Mouse (Mus musculus) left cerebral cortex, postnatal 10 days (tissue): ENCODE results near the gene Tesk1. TPM values are rescaled to one million over a fixed set of nuclear protein-coding genes. Genes with fewer than 3 reads are reported as not detected.

Experiments used
- DNase-seq, 2 experiments: peaks; one replicate each; pipeline ENCODE4 v3.0.0; 2021 to 2022; ENCODE audit warnings: low spot score in 2 of 2, mixed read lengths in 1 of 2; ENCODE audit errors: extremely low spot score in 1 of 2
- intact Hi-C: fragments of 180-260 bp; cut with DNase I; formaldehyde crosslinking; loops from one replicate; pipeline ENCODE4 v1.15.1; 2025
- total RNA-seq, 2 experiments: library from RNA; stranded (reverse); gene quantifications; 2 replicates each; pipeline ENCODE4 v1.2.3; 2021

Tesk1 gene
- total RNA-seq, 2 experiments from 2014 or later = 71.7 to 74.2 TPM

DNA sequence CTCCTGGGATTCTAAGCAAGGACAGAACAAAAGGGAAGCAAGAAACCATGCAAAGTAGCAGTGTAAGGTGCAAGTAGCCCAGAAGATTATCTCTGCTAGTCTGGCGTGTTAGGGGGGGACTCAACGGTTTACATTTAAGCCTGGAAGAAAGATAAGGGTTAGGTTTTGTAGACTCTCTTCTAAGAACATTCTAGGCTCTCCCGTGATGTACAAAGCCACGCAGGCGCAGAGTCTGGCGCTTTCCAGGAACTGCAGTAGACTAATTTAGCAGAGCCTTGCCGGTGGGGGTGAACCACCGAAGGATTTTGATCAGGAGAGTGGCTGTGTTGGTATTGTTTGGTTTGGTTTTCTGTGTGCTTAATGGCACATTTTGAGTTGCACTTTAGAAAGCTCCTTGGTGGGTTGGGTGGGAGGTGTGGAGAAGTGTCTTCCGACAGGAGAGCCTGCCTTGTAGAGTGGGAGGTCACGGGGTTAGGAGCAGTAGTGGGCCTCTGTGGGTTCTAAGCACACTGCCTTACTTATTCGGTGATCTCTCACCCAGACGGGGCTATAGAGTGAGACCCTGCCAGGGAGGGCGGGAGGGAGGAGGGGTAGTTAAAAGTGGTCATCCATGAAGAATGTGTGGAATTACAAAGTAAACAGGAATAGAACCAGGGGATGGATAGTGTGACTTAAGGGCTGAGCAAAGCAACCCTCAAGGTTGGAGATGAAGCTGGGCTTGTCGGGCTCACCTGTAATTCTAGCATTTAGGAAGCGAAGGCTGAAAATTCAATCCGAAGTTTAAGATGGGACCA, 24.3 kb upstream of the Tesk1 start:
- no peak for DNase-seq
- intact Hi-C loops = no loop called here

DNA sequence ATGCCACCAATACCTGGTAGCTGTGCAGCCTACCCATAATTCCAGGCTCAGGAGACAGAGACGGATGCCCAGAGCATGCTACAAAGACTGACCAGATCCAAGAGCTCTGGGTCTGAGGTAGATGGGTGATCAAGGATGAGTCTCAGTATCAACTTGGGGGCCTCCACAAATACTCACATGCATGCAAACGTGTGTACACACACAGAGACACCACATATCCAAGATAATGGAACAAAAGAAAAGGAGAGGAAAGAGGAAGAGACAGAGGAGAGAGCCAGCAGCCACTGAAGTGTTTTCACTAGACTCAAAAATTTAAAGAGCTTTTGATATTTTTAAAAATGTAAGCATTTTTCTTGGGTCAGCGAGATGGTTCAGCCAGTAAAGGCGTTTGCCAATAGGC, 23.3 kb upstream of the Tesk1 start:
- intact Hi-C loops = no loop called here
- no peak for DNase-seq

DNA sequence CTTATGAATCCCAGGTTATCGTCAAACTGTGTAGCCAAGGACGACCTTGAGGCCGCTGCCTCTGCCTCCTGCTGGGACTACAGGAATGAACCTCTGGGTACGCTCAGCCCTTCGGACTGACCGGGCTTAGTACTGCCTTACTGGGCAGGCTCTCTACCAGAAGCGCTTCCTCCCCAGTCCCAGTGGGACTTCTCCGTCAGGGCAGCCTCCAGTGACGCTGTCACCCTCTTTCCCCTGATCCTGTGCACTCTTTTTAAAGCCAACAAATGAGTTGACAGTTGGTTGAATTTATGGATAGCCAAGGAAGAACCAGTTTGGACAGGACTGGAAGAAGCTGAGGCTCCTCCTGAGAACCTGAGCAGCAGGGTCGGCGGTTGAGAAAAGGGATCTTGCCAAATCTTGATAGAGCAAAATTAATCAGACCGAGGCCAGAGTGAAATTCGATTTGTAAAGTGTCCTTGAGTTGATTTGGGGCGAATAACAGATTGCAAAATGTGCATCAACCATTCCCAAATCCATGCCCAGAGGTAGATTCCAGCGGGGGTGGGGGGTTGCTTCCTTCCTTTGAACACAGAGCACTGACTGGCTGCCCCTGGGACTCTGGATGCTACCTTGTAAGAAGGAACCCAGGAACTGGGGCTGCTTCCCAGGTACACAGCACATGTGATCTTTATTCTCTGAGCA, 22.6 kb upstream of the Tesk1 start:
- intact Hi-C loops = no loop called here
- no peak for DNase-seq

DNA sequence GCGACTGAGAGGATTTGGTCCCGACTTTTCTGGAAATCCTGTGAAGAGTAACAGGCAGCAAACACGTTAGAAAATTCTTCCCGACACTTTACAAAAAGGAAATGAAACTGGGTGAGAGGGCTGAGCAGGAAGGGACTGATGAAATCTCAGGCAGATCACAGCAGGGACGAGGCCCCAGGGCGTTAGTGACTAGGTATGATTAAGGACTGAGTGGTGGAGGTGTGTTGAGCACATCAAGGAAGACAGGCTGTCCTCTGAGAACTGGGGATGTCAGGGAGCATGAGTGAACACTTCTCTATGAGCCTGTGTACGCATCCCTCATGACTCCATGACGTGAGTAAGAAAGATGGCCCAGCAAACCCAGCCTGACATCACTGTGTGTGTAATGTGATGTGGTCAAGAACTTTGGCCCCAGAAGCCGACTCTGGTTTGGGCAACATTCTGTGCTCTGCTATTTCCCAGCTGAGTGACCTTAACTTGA, 21.9 kb upstream of the Tesk1 start:
- intact Hi-C loops = loop anchor here (1.0 to 5.0 kb wide), 4 partner anchors 38 to 373 kb away; partner anchors contain the start of genes Atp8b5, Fam214b and Rusc2
- no peak for DNase-seq

DNA sequence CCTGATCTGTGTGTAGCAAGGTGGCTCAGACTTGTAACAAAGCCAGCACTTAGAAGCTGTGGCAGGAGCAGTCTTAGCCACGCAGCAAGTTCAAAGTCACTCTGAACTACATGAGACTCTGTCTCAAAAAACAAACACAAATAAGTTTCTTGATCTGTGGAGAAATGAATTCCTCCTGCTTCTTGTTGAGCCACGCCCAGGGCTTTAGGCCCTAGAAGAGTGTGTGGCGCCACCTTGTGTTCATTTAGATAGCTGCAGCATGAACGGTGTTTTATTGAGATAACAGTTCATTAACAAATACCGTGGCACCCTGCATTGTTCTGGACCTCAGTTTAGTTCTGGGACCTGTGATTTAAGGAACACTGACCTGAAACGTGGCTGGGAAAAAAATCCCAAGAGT, 21.4 kb upstream of the Tesk1 start:
- DNase-seq = peak; percentile 70 to 83

DNA sequence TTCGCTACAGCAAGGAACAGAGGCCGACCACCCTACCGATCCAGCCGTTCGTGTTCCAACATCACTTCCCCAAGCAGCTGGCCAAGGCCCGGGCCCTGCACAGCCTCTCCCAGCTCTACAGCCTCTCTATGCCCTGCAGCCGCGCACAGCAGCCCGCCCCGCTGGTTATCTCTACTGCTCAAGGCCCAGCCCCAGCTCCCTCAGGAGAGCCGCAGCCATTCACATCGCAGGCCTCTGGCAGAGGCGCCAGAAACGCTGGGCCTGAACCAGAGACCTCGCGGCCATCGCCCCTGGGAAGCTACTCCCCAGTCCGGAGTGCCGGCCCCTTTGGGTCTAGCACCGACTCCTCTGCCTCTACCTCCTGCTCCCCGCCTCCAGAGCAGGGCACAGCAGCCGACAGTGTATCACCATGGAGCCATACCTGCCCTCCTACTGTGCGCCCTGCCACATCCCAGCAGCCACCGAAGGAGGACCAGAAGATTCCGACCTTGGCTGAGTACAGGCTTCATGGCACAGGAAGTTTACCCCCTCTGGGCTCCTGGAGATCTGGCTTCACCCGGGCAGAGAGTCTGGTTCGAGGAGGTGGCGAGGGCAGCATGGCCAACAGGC, 20.0 kb upstream of the Tesk1 start:
- intact Hi-C loops = loop anchor here (5.0 kb wide), 3 partner anchors 39 to 374 kb away; partner anchors contain the start of genes Atp8b5, Fam214b and Rusc2
- DNase-seq = peak in 1 of 2 experiments; percentile 27

More for the DNA sequence above, 21.4 kb upstream of the Tesk1 start:
- intact Hi-C loops = loop anchor here (1.0 to 5.0 kb wide), 4 partner anchors 38 to 373 kb away; partner anchors contain the start of genes Atp8b5, Fam214b and Rusc2

DNA sequence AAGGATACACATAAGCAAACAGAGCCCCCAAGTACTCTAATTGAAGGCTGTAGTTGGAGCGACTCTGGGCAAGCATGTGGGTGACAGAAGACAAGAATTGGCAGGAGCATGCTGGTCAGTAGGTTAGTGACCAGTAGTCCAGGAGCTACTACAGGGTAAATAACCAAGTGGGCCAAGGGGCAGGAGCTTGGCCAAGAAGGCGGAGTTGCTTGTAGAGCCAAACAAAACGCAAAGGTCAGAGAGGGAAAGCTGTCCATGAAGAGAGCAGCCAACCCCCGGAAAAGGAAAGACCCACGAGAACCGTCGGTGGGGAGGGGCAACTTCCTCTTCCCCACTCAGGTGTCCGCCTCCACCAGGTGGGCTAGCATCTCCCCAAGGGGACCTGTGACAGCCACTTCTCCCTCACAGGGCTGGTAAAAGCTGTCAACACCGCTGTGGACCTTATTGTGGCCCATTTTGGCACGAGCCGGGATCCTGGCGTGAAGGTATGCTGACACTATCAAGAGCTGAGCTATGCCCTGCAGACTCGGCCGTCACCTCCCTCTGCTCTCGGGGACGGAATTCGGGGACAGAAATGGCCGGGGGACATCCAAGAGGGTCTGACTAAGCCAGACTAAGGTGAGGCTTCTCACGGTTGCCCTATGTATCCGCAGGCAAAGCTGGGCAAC, 18.3 kb upstream of the Tesk1 start:
- DNase-seq = no peak
- intact Hi-C loops = loop anchor here (5.0 kb wide), 3 partner anchors 41 to 376 kb away; partner anchors contain the start of genes Atp8b5, Fam214b and Rusc2

DNA sequence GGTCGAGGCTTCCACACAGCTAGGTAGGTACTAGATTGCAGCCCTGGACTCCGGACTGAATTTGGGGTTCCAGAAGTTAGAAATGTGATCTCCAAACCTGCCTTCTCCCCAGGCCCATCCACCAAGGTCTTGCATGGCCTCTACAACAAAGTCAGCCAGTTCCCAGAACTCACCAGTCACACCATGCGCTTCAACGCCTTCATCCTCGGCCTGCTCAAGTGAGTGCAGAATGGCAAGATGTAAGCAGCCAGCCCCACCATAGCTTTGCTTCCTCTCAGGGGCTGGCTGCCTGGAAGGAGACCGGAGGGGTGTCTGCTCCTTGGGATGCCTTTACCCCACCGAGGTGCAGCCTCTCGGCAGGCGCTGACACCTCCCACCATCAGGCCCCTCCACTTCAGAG, 17.7 kb upstream of the Tesk1 start:
- no peak for DNase-seq
- intact Hi-C loops = loop anchor here (5.0 kb wide), 3 partner anchors 42 to 377 kb away; partner anchors contain the start of genes Atp8b5, Fam214b and Rusc2

DNA sequence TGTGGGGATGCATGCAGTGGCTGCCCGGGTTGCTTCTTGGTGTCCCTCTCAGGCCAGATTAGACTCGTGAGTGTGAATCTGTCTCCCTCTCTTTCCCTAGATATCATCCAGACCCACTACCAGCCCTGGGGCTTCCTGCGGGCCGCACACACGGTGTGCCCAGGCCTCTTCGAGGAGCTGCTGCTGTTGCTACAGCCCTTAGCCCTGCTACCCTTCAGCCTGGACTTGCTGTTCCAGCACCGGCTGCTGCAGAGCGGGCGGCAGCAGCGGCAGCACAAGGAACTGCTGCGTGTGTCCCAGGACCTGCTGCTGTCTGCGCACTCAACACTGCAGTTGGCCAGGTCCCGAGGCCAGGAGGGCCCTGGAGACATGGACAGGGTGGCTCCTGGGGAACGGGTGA, 16.5 kb upstream of the Tesk1 start:
- intact Hi-C loops = no loop called here

DNA sequence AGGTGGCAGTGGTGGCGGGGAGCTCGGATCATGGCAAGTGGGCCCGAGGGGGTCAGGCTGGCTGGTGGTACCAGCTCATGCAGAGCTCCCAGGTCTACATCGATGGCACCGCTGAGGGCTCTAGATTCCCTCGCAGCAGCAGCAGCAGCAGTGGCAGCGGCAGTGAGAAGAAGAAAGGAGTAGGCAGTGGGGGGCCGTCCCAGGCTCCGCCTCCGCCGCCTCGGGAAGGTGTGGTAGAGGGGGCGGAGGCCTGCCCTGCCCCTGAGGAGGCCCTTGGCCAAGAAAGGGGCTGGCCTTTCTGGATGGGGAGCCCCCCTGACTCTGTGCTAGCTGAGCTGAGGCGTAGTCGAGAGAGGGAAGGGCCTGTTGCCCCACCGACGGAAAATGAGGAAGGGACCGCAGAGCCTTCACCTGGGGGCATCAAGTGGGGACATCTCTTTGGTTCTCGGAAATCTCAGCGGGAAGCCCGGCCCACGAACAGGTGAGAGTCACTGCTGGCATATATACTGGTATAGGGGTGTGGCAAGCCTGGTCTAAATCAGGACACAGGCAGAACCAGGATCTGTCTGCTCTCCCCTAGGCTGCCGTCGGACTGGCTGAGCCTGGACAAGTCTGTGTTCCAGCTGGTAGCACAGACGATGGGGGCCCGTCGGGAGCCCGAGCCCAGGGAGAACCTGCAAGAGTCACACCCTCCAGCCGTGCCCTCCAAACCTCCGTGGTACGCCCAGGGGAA, 15.9 kb upstream of the Tesk1 start:
- intact Hi-C loops = no loop called here
- DNase-seq = peak in 1 of 2 experiments; percentile 33

More for the DNA sequence above, 16.5 kb upstream of the Tesk1 start:
- DNase-seq = no peak

DNA sequence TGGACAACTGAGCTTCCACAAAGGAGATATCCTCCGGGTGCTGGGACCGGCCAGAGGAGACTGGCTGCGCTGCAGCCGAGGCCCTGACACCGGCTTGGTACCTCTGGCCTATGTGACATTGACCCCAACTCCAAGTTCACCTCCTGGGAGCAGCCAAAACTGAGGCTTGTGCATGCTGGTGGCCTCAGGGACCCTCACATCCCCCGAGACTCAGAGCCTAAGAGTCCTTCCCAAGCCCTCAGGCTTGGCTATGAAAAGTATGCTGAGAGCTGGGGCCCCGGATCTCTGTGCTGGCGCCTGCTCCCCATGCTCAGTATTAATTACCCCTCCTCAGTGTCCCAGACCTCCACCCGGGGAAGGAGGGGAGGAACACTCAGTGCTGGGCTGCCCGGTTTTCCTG, 15.3 kb upstream of the Tesk1 start:
- DNase-seq = no peak
- intact Hi-C loops = no loop called here

DNA sequence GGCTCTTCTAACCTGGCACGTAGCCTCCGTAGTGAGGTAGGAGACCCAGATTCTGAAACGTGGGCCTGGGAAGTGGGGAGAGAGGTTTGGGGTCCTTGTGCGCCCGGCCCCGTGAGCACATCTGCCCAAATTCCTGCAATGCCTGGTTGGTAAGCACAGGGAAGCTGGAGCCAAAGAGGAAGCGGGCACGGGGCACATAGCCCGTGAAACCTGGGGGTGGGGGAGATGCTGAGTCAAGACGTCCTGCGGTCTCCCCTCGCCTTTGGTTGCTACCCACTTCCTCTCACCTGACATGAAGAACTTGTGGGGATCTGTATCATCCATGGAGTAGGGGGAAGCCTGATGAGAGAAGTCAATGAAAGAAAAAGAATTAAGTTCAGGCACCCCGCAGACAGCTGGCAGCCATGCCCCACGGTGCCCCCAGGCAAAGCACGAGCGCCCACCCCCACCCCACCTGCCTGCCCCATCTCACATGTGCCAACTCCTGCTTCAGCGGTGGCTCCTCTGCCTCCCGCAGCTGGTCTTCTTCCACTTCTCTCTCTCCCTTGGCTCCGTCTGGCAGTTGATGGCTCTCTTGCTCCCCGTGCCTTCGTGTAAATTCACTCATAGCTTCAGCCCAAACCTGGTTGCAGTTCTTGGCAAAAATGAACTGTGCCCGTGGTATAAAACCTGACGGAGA, 14.1 kb upstream of the Tesk1 start:
- DNase-seq = no peak
- intact Hi-C loops = no loop called here

DNA sequence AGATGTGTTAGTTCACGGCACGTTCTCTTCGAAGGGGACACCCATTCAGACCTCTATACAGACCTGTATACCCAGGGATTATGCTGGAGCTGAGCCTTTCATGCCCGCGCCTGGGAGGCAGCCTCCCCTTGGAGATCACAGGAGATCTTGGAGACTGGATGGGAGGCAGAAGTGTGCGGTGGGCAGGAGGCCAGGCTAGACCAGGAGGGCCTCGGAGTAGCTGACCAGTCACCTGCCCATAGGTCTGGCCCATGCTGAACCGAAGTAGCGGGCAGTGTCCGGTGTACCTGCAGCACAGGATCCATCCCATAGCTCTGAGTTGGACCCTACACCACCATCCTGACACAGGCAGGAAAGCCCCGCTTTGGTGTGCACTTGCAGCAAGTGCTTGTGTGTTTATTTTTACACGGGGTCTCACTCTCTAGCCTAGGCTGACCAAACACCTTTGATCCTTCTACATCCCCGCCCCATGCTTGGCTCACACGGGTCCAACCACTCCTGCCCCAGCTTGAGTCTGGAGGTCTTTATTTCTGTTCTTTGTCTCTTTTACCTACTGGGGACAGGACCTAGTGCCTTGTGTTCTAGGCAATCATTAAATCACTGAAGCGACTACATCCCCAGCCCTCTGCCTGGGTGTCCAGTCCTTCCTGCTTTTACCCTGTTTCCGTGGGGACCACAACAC, 13.4 kb upstream of the Tesk1 start:
- DNase-seq = peak in 1 of 2 experiments; percentile 47
- intact Hi-C loops = no loop called here

DNA sequence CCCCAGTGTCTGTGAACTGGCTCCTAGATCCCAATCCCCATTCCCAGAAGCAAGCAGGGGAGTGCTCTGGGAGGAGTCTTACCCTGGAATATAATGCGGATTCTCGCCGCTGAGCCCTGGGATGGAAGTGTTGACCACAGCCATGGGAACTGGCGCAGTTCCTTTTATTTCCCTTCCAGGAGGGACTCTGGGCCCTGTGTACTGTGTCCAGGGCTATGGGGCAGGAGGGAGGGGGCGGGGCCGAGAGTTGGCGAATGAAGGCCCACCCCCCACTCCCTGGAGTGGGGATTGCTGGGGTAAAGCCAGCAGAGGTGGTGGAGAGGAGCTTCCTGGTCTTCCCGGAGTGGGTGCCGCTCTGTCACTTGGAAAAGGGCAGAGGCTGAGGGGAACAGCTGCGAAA, 12.8 kb upstream of the Tesk1 start, which contains the start of gene Fam166b:
TSS of gene Fam166b (minus strand) at position 189 of the 400 bp plus-strand sequence.
- peak in 1 of 2 experiments; percentile 61 for DNase-seq
- intact Hi-C loops = no loop called here

DNA sequence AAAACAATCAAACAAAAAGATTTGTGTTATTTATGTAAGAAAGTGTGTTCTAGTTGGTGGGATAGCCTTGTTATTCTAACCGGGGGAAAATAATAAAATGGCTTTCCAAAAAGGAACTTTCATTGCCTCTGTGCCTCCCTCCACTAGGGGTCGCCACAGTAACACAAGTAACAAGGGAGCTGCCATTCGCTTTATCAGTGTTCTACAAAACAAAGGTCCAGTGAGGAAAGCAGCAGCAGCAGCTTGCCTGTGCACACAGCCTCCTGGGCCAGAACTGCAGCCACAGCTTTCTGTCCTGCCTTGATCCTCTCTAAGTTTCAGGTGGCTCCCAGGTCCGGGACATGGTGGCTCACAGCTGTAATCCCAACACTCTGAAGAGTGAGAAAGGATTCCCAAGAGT, 10.0 kb upstream of the Tesk1 start:
- peak; percentile 70 to 89 for DNase-seq
- intact Hi-C loops = no loop called here

DNA sequence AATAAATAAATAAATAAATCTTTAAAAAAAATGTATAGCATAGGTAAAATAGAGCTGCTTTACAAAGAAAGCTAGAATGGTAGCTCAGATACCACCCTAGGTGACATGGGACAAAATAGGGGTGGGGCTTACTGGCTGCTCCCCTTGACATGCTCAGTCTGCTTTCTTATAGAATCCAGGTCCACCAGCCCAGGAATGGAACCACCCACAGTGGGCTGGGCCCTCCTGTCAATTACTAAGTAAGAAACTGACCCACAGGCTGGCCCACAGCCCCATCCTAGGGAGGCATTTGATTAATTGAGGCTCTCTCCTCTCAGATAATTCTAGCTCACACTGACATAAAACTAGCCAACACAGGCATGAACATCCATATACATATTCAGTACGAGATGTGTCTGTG, 8.9 kb upstream of the Tesk1 start:
- intact Hi-C loops = no loop called here
- DNase-seq = no peak

DNA sequence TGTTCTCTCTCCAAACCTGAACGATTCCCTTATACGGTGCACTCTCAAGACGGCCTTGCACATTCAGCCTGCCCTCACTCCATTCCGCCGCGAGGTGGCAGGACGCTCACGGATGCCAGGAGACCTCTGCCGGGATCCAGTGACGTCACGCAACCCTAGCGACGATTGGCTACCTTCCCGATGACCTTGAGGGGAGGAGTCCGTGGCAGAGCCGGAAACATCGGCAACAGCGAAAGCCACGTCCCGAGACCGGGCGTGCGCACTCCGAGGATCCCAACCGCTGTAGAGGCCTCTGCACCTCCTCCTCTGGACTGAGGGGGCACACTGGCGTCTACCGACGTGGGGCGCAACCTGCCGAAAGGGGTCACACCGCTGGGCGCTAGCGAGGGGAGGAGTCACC, 305 bp downstream of the Tesk1 start:
- peak; percentile 99 for DNase-seq
- intact Hi-C loops = loop anchor here (5.0 kb wide), 1 partner anchor 35 kb away; no protein-coding TSS in a partner anchor
